Mouse (Mus musculus): ENCODE measurements around the gene Crebzf. TPM values are rescaled to one million over a fixed set of nuclear protein-coding genes. Genes with fewer than 3 reads are reported as not detected.

Crebzf gene
- polyA plus RNA-seq, 1 experiment from 2014 or later: 29.2 TPM

Other genes starting within 250 kb of the Crebzf start
- gene Ccdc83, start 177.0 kb upstream of the Crebzf start, polyA plus RNA-seq (2015; fragmentation: Nextera tagmentation; extraction: Ambion mirVana): not detected in 2 replicates
- 5.0 and 7.2 TPM in 2 replicates for gene Sytl2, start 140.5 kb upstream of the Crebzf start, polyA plus RNA-seq (2015; fragmentation: Nextera tagmentation; extraction: Ambion mirVana)
- 1.9 TPM in 2 replicates for gene Ccdc89, start 16.2 kb upstream of the Crebzf start, polyA plus RNA-seq (2015; fragmentation: Nextera tagmentation; extraction: Ambion mirVana)
- 117 and 125 TPM in 2 replicates for gene Tmem126a, start 14.5 kb downstream of the Crebzf start, polyA plus RNA-seq (2015; fragmentation: Nextera tagmentation; extraction: Ambion mirVana)
- gene Tmem126b, start 33.3 kb downstream of the Crebzf start, polyA plus RNA-seq (2015; fragmentation: Nextera tagmentation; extraction: Ambion mirVana): 46.1 and 49.5 TPM in 2 replicates
- 22.1 and 28.8 TPM in 2 replicates for gene Dlg2, start 33.9 kb downstream of the Crebzf start, polyA plus RNA-seq (2015; fragmentation: Nextera tagmentation; extraction: Ambion mirVana)

All from midbrain, embryonic 15.5 days (tissue).